Mouse (Mus musculus): ENCODE measurements at regions not wholly inside any gene's neighbourhood (a gene's known extent, or its start where the extent isn't known, plus 50 kb on each side); places are given as distances from the start of the nearest gene placed in this dataset.

DNA sequence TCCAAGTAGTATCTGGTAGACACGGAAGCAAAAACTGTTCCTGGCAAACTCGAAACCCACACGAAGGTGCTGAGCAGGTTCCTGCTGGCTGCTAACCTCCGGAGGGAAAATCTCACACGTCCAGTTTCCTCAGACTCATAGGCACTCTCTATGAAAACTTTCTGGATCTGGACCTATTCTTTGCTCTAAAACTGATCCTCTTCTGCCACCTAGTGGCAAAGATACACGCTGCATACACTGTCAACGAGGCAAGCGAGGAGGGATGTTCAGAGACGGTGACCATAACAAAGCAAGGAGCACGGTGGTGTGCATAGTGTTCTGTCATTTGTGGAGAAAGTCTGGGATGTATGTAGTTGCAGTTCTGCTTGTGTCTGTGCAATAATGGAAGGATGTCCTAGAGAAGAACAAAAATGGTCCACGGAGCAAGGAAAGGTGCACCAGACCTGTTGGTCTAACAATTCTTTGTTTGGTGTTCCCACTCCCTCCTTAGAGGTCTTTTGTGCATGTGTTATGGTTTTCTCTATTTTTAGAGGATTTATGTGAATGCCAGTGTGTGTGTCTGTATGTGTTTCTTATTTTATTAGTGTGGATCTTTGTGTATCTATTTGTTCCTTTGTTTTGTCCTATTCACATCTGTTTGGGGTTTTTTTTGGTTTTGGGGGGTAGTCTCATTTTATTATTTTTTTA is 57.0 kb upstream of the Siglech start:
- ATAC-seq (replicated peaks; ENCODE audit: insufficient number of reproducible peaks, low FRiP score, low TSS enrichment, poor library complexity, severe bottlenecking) = peak; percentile 43; the same call in 1 of the 2 replicates
